Mouse (Mus musculus): ENCODE measurements around the gene Dmtf1. TPM values are rescaled to one million over a fixed set of nuclear protein-coding genes. Genes with fewer than 3 reads are reported as not detected.

The Dmtf1 gene
- polyA plus RNA-seq, 1 experiment = 0.38 TPM

DNA sequence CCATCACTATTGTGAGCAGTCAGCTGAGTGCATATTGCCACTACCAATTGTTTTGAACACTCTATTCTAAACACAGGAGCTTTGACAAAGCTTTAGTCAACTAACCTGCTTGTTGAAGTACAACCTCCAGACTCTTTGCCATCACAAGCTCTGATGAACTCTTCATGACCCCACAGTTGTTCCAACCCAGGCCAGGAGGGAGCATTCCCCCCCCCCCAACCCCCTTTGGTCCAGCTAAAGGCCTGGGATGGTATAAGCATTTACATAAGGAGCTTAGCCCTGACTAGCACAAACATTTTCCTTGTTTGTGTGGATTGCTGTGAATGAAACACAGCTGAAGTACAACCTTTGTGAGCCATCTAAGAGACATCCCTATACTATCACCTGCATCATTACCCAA lies 4.8 kb downstream of the Dmtf1 start:
- Histone ChIP-seq H3K4me3 (replicated peaks) (no peak overlapping the region), H3K4me1 (peaks cover 15% of the 10 kb centered on the region; the same call in 1 of the 2 replicates), H3K9me3 (no peaks in the 10 kb centered on the region), H3K36me3 (replicated peaks; ENCODE audit: low read length) (peaks cover 35% of the 10 kb centered on the region), H3K27me3 (replicated peaks) (no peaks in the 10 kb centered on the region)
- TF ChIP-seq GATA1 (IDR thresholded peaks at IDR 0.05; ENCODE audit: borderline replicate concordance, low read length) = no peak
- no peak for TF ChIP-seq FLI1 (IDR thresholded peaks at IDR 0.05; ENCODE audit: low read length)

DNA sequence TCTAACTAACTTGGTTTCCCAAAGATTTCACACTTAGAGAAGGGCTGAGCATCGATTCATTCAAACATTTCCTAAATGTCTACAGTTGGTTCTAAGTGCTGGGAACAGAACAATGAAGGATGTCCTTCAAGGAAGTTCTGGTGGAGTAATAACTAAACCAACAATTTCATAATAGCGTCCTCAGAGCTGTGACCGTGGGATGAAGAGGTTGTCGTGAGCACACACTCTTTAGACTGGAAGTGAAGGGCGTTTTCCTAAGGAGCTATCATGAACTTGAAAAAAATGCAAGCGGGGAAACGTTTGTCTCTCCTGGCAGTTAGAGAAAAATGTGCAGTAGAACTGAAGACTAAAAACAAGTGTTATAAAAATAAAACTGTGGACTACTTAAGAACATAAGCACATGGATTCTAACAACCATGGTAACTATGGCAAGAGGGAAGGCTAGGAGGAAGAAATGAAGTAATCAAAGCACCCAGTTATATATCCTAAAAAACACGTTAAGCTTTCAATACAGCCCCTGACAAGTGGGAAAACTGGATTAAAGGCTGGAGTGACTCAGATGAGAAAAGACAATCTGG lies 12.2 kb downstream of the Dmtf1 start:
- 0 out of 2 replicates have a peak, but pooled peaks cover 2% of the 10 kb centered on the region for H3K4me1 ChIP-seq
- no peaks in the 10 kb centered on the region for H3K9me3 ChIP-seq
- H3K36me3 ChIP-seq (replicated peaks; ENCODE audit: low read length) = peaks cover 79% of the 10 kb centered on the region
- no peak for TF ChIP-seq GATA1 (IDR thresholded peaks at IDR 0.05; ENCODE audit: borderline replicate concordance, low read length)
- no peak for TF ChIP-seq FLI1 (IDR thresholded peaks at IDR 0.05; ENCODE audit: low read length)
- H3K4me3 ChIP-seq (replicated peaks) = no peak overlapping the region
- H3K27me3 ChIP-seq (replicated peaks) = no peaks in the 10 kb centered on the region

DNA sequence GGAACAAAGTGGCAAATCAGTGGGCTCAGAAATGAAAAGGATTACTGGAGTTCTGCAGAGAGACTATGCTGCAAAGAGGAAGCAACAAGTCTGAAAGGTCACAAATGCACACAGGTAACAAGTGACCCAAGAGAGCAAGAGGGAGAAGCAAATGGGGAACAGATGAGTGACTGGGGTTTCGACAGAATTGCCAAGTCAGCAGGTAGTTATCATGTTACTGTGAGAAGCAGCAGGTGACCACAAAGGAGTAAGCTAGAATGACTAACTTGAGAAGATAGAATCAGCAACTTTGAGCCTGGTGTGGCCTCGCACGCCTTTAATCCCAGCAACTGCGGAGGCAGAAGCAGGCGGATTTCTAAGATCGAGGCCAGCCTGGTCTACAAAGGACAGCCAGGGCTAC lies 19.2 kb downstream of the Dmtf1 start:
- TF ChIP-seq FLI1 (IDR thresholded peaks at IDR 0.05; ENCODE audit: low read length) (no peak), GATA1 (IDR thresholded peaks at IDR 0.05; ENCODE audit: borderline replicate concordance, low read length) (no peak)
- H3K27me3 ChIP-seq (replicated peaks) = no peaks in the 10 kb centered on the region
- peaks cover 69% of the 10 kb centered on the region for H3K36me3 ChIP-seq (replicated peaks; ENCODE audit: low read length)
- peaks cover 28% of the 10 kb centered on the region for H3K4me1 ChIP-seq
- no peaks in the 10 kb centered on the region for H3K9me3 ChIP-seq
- no peak overlapping the region for H3K4me3 ChIP-seq (replicated peaks)

DNA sequence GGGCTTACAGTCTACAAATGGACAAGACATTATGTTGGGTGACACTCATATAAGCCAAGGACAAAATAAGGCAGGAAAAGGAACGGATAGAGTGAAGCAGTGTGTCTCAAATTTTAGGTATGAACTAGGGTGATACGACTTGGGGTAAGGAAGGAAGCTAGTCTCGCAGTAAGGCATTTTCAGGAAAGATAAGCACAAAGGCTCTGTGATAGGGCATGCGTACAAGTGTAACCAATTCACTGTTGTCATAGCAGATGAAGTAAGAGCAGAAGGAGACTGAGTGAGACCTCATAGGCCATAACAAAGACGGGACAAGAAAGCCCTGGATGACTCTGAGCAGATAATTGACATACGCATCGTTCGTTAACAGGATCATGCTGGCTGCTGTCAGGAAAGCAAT lies 20.9 kb downstream of the Dmtf1 start:
- Histone ChIP-seq H3K36me3 (replicated peaks; ENCODE audit: low read length) (peaks cover 70% of the 10 kb centered on the region), H3K9me3 (no peaks in the 10 kb centered on the region), H3K4me3 (replicated peaks) (peak overlapping the region; percentile 67), H3K27me3 (replicated peaks) (no peaks in the 10 kb centered on the region), H3K4me1 (peaks cover 28% of the 10 kb centered on the region)
- TF ChIP-seq GATA1 (IDR thresholded peaks at IDR 0.05; ENCODE audit: borderline replicate concordance, low read length) (no peak; the same call in 2 of the 3 replicates), FLI1 (IDR thresholded peaks at IDR 0.05; ENCODE audit: low read length) (no peak)

DNA sequence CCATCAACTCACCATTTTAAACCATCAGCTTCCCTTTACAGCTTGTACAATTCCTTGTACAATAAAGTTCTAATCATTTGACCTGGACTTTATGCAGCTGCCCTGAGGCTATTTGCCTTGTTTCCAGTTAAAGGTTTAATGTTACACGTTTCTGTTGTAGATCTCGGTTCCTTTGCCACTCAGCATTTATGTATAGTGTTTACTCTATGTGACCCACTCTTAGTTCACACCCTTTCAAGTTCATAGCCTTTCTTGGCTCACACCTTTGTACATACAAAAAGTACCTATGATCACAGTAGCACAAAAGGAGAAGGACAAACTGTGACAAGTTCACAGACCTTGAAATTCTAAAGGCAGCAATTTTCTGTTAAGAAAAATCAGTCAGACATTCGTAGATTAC lies 26.0 kb downstream of the Dmtf1 start:
- Histone ChIP-seq H3K9me3 (no peaks in the 10 kb centered on the region), H3K36me3 (replicated peaks; ENCODE audit: low read length) (peaks cover 77% of the 10 kb centered on the region)
- TF ChIP-seq FLI1 (IDR thresholded peaks at IDR 0.05; ENCODE audit: low read length) = no peak

DNA sequence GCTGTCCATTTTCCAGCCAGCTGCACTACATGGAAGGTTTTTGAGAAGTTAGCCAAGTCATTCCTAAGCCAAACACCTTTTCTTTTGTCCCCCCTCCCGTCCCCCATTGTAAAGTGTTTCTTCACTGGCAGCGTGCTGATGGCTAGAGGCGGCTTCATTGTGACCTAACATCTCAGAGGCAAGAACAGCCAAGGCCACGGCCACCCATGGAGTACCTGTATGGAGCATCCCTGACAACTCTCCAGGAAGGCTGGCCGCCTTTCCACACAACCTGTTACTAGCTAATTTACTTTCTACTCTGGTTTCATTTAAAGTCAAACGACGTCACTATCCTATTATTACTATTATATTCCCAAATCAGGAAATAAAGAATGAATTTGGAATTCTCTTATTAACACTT lies 29.8 kb downstream of the Dmtf1 start:
- TF ChIP-seq GATA1 (IDR thresholded peaks at IDR 0.05; ENCODE audit: borderline replicate concordance, low read length) = no peak
- TF ChIP-seq FLI1 (IDR thresholded peaks at IDR 0.05; ENCODE audit: low read length) = no peak
- no peaks in the 10 kb centered on the region for H3K9me3 ChIP-seq
- H3K27me3 ChIP-seq (replicated peaks) = no peaks in the 10 kb centered on the region
- peaks cover 83% of the 10 kb centered on the region for H3K36me3 ChIP-seq (replicated peaks; ENCODE audit: low read length)
- H3K4me3 ChIP-seq (replicated peaks) = no peak overlapping the region
- peaks cover 11% of the 10 kb centered on the region; the same call in 1 of the 2 replicates for H3K4me1 ChIP-seq

More for the DNA sequence above, 26.0 kb downstream of the Dmtf1 start:
- no peak overlapping the region for H3K4me3 ChIP-seq (replicated peaks)
- no peaks in the 10 kb centered on the region for H3K27me3 ChIP-seq (replicated peaks)
- H3K4me1 ChIP-seq = peaks cover 11% of the 10 kb centered on the region

DNA sequence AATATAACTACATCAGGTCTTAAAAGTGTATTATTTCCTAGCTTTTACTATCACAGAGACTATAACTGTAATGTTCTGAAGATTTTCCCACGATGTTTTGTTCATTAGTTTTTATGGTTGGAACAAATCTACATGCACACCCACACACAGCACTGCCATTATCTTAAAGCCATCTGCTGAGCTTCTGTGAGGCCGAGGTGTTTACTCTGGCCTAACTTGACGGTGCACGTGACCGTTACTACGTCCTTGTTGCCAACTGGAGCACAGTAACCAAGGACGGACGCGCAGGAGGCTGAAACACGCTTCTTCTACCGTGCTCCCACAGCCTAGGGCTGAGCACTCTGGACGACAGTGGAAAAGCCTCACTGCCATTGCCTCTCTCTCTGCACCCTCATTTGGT lies 33.0 kb downstream of the Dmtf1 start:
- TF ChIP-seq FLI1 (IDR thresholded peaks at IDR 0.05; ENCODE audit: low read length) = no peak
- Histone ChIP-seq H3K27me3 (replicated peaks) (no peaks in the 10 kb centered on the region), H3K4me1 (peaks cover 8% of the 10 kb centered on the region; the same call in 1 of the 2 replicates), H3K4me3 (replicated peaks) (no peak overlapping the region), H3K9me3 (no peaks in the 10 kb centered on the region), H3K36me3 (replicated peaks; ENCODE audit: low read length) (peaks cover 86% of the 10 kb centered on the region)

DNA sequence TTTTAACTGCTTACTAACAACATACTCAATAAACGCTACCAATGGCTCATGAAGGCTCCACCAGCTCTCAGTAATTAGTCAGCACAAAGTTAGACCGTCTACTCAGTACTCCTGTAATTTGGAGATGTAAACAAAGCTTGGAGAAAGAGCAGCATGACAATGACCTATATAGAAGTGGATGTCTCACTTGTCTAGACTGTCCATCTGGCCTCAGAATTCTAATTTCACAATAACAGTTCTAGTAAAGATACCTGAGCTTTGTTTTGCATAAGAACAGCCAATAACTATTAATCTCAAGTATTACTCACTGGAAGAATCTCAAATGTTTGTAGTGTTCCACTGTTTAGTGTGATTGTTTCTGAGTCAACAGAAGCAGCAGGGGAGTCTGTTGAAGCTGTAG lies 37.4 kb downstream of the Dmtf1 start:
- no peaks in the 10 kb centered on the region for H3K27me3 ChIP-seq (replicated peaks)
- no peaks in the 10 kb centered on the region for H3K9me3 ChIP-seq
- TF ChIP-seq GATA1 (IDR thresholded peaks at IDR 0.05; ENCODE audit: borderline replicate concordance, low read length) (no peak), FLI1 (IDR thresholded peaks at IDR 0.05; ENCODE audit: low read length) (no peak)
- peaks cover 98% of the 10 kb centered on the region for H3K36me3 ChIP-seq (replicated peaks; ENCODE audit: low read length)
- no peak overlapping the region for H3K4me3 ChIP-seq (replicated peaks)
- 0 out of 2 replicates have a peak, but pooled peaks cover 1% of the 10 kb centered on the region for H3K4me1 ChIP-seq

DNA sequence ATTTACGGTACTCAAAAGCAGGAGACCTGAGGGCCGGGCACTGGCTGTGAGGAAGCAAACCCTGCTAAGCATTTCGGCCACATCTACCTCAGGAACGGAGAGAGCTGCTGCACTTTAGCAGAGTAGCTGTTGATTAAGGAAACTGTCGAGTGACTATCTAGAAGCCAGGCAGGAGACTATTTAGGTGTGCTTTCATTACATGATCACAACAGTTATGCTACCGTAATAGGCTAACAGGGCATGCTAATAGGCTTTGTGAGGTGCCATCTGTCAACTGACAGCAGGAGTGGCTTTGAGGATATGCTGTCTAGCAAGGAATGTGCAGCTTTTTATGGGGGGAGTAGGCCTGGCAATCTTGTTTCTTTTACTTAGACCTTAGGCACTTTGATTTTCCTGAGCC lies 47.4 kb downstream of the Dmtf1 start:
- Histone ChIP-seq H3K36me3 (replicated peaks; ENCODE audit: low read length) (peaks cover 33% of the 10 kb centered on the region), H3K27me3 (replicated peaks) (peaks cover 5% of the 10 kb centered on the region), H3K4me1 (0 out of 2 replicates have a peak, but pooled peaks cover 4% of the 10 kb centered on the region), H3K9me3 (no peaks in the 10 kb centered on the region), H3K4me3 (replicated peaks) (no peak overlapping the region)
- TF ChIP-seq FLI1 (IDR thresholded peaks at IDR 0.05; ENCODE audit: low read length) = no peak
- TF ChIP-seq GATA1 (IDR thresholded peaks at IDR 0.05; ENCODE audit: borderline replicate concordance, low read length) = no peak

DNA sequence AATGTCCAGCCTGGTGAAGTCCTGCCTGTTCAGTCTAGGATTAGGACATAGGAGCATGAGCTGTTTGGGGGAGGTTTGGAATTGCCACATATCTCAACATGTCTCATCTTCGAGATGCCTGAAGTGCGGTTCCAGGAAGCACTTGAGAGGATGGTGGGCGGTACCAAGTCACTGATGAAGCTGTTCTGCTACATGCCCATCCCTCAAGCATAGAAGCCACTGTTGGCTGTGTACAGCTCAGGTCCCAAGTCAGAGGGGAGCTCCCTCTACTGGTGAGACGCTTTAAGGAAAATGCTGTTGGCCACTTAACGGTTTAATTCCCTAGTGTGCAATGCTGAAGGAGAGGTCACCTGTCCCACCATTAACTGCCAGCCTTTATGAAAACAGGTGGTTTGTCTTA lies 49.8 kb downstream of the Dmtf1 start:
- TF ChIP-seq GATA1 (IDR thresholded peaks at IDR 0.05; ENCODE audit: borderline replicate concordance, low read length) = no peak
- no peak for TF ChIP-seq FLI1 (IDR thresholded peaks at IDR 0.05; ENCODE audit: low read length)
- Histone ChIP-seq H3K4me1 (peaks cover 16% of the 10 kb centered on the region), H3K36me3 (replicated peaks; ENCODE audit: low read length) (peaks cover 9% of the 10 kb centered on the region), H3K27me3 (replicated peaks) (peaks cover 8% of the 10 kb centered on the region), H3K9me3 (no peaks in the 10 kb centered on the region), H3K4me3 (replicated peaks) (no peak overlapping the region)

DNA sequence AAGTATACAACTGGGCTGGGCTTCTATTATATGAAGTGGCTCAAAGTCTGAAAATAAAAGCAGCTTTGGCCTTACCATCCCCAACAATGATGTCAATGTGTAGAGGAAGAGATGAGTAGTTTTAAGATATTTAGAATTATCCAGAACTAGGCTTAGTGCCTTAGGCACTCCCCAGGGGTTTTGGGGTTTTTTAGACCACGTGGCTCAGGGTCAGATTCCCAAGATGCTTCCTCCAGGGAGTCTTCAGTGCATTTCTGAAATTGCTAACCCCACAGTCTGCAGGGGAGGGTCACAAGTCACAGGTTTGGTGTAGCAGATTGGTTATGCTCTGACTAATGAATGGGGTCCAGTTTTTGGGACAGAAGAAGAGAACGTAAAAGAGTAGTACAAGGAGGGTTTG lies 50.3 kb downstream of the Dmtf1 start:
- Histone ChIP-seq H3K9me3 (no peaks in the 10 kb centered on the region), H3K36me3 (replicated peaks; ENCODE audit: low read length) (peaks cover 6% of the 10 kb centered on the region), H3K27me3 (replicated peaks) (peaks cover 10% of the 10 kb centered on the region), H3K4me3 (replicated peaks) (no peak overlapping the region), H3K4me1 (peaks cover 18% of the 10 kb centered on the region)
- TF ChIP-seq FLI1 (IDR thresholded peaks at IDR 0.05; ENCODE audit: low read length) (no peak), GATA1 (IDR thresholded peaks at IDR 0.05; ENCODE audit: borderline replicate concordance, low read length) (no peak)

All from megakaryocyte, embryonic 14.5 days (primary cell).